Mouse (Mus musculus) retina, postnatal 7 days (tissue): Measurements from ENCODE around the gene Urb2.
"Not testable (repeated sequence)": the region's sequence is repeated elsewhere in the genome, so short reads cannot be mapped to it uniquely, and the experiment has no call there.

ENCODE experiments used
- DNase-seq: peaks from one replicate; pipeline ENCODE4 v3.0.0-alpha.2; 2012; ENCODE audit warnings: low read depth, low spot score

The Urb2 gene

GRCm38 (mm10) chr8:124014299-124014698, 7.0 kb upstream of the Urb2 start:
- DNase-seq = not testable (repeated sequence)

- DNase-seq = no peak
These were observed 6.6 kb upstream of the Urb2 start for GRCm38 (mm10) chr8:124014751-124015150.

- DNase-seq = no peak
These were observed 1.5 kb upstream of the Urb2 start for GRCm38 (mm10) chr8:124019782-124020181.

GRCm38 (mm10) chr8:124020439-124021236, 670 bp upstream of the Urb2 start:
- peak; percentile 66 for DNase-seq

GRCm38 (mm10) chr8:124026265-124026664, 5.0 kb downstream of the Urb2 start:
- DNase-seq = not testable (repeated sequence)

- no peak for DNase-seq
These were observed 6.5 kb downstream of the Urb2 start for GRCm38 (mm10) chr8:124027831-124028230.

- DNase-seq = no peak
These were observed 12.1 kb downstream of the Urb2 start for GRCm38 (mm10) chr8:124033400-124033799.

GRCm38 (mm10) chr8:124038121-124038520, 16.8 kb downstream of the Urb2 start:
- no peak for DNase-seq

- DNase-seq = no peak
These were observed 18.0 kb downstream of the Urb2 start for GRCm38 (mm10) chr8:124039351-124039750.

- no peak for DNase-seq
These were observed 20.9 kb downstream of the Urb2 start for GRCm38 (mm10) chr8:124042201-124042600.

GRCm38 (mm10) chr8:124044421-124044820, 23.1 kb downstream of the Urb2 start:
- DNase-seq = no peak

GRCm38 (mm10) chr8:124044931-124045330, 23.6 kb downstream of the Urb2 start:
- no peak for DNase-seq

- DNase-seq = no peak
These were observed 24.5 kb downstream of the Urb2 start for GRCm38 (mm10) chr8:124045856-124046255.

- peak; percentile 53 for DNase-seq
These were observed 30.8 kb downstream of the Urb2 start for GRCm38 (mm10) chr8:124052110-124052509.

GRCm38 (mm10) chr8:124052568-124052967, 31.3 kb downstream of the Urb2 start:
- DNase-seq = no peak

GRCm38 (mm10) chr8:124056832-124057655, 35.7 kb downstream of the Urb2 start:
- no peak for DNase-seq

GRCm38 (mm10) chr8:124066325-124067058, 45.2 kb downstream of the Urb2 start:
- DNase-seq = no peak

GRCm38 (mm10) chr8:124067059-124067750, 45.9 kb downstream of the Urb2 start:
- DNase-seq = no peak

- no peak for DNase-seq
These were observed 49.3 kb downstream of the Urb2 start for GRCm38 (mm10) chr8:124070363-124071324.

GRCm38 (mm10) chr8:124075977-124076376, 54.7 kb downstream of the Urb2 start:
- DNase-seq = no peak
